Mouse (Mus musculus) kidney, embryonic 16.5 days (tissue): Measurements from ENCODE around the gene Megf6. TPM values are rescaled to one million over a fixed set of nuclear protein-coding genes. Genes with fewer than 3 reads are reported as not detected.

Experiments used
- ATAC-seq: fragments of 200-750 bp; cut with Nextera tagmentation; 2 replicates; pipeline ENCODE4 v1.8.0; 2017; ENCODE audit warnings: moderate TSS enrichment; ENCODE audit not compliant: low FRiP score, low TSS enrichment
- H3K27ac ChIP-seq: fragments of 300-500 bp; sonication (generic); 2 replicates; pipeline ENCODE4 v1.5.1; 2014; ENCODE audit warnings: low read length
- H3K27me3 ChIP-seq: fragments of 300-500 bp; sonication (generic); 2 replicates; pipeline ENCODE4 v1.6.1; 2014; ENCODE audit warnings: low read length, control low read depth, mixed read lengths; ENCODE audit not compliant: insufficient read depth
- H3K36me3 ChIP-seq: fragments of 300-500 bp; sonication (generic); 2 replicates; pipeline ENCODE4 v1.6.1; 2014; ENCODE audit warnings: low read length, control low read depth, mixed read lengths; ENCODE audit not compliant: insufficient read depth
- H3K4me1 ChIP-seq: fragments of 300-500 bp; sonication (generic); 2 replicates; pipeline ENCODE4 v1.6.1; 2014; ENCODE audit warnings: low read length, control low read depth, mixed read lengths; ENCODE audit not compliant: insufficient read depth
- H3K4me2 ChIP-seq: fragments of 300-500 bp; sonication (generic); replicated peaks from 2 replicates; pipeline ENCODE4 v1.6.1; 2014; ENCODE audit warnings: low read depth, low read length
- H3K4me3 ChIP-seq: fragments of 300-500 bp; sonication (generic); 2 replicates; pipeline ENCODE4 v1.5.1; 2014; ENCODE audit warnings: mild to moderate bottlenecking, low read length
- H3K9ac ChIP-seq: fragments of 300-500 bp; sonication (generic); replicated peaks from 2 replicates; pipeline ENCODE4 v1.6.1; 2014; ENCODE audit warnings: low read length
- H3K9me3 ChIP-seq: fragments of 300-500 bp; sonication (generic); 2 replicates; pipeline ENCODE4 v1.6.1; 2016; ENCODE audit warnings: low read length, control low read depth
- WGBS: fragments of 180-500 bp; shearing (Covaris S2); extraction: QIAGEN DNeasy Blood & Tissue Kit; methylation state at CpG from one replicate; pipeline ENCODE4 v1.1.7; 2014; 5-methylcytosine and 5-hydroxymethylcytosine counted together
- polyA plus RNA-seq: library from polyadenylated mRNA; unstranded; fragments of >200 nt; fragmentation: Nextera tagmentation; extraction: Ambion mirVana; gene quantifications from 2 replicates; pipeline ENCODE4 v1.2.1, GENCODE M21; 2015

Gene Megf6
- polyA plus RNA-seq, 1 experiment from 2014 or later: 15.7 TPM

DNA sequence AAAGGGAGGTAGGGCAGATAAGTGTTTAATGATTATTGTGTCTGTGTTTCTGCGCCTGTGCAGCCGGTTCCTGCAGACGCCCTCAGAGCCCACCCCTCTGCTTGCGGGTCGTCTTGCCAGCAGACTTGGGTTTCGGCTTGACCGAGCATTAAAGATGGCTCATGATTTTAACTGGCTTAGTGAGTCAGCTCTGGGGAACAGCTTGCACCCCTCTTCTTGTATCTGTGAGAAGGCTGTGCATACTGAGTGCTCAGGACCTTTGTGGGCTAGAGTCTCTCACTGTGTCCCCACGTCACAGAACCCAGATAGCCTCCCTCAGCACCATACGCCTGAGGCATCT lies 54.4 kb downstream of the Megf6 start:
- Histone ChIP-seq H3K36me3 (no peaks in the 10 kb centered on the region), H3K9ac (no peak overlapping the region), H3K4me2 (no peak overlapping the region), H3K4me3 (no peak overlapping the region), H3K9me3 (no peaks in the 10 kb centered on the region), H3K27ac (no peak overlapping the region), H3K27me3 (no peaks in the 10 kb centered on the region), H3K4me1 (0 out of 2 replicates have a peak, but pooled peaks cover 6% of the 10 kb centered on the region)
- no peak for ATAC-seq
- WGBS: 32% methylated on average over 9 of the region's 9 CpGs

GRCm38 (mm10) chr4:154226678-154227077 lies 56.1 kb downstream of the Megf6 start:
- ATAC-seq: no peak
- H3K4me3 ChIP-seq: no peak overlapping the region
- H3K9me3 ChIP-seq: no peaks in the 10 kb centered on the region
- no peaks in the 10 kb centered on the region for H3K36me3 ChIP-seq
- H3K9ac ChIP-seq: no peak overlapping the region
- no peak overlapping the region for H3K4me2 ChIP-seq
- no peak overlapping the region for H3K27ac ChIP-seq
- 87% methylated on average over 11 of the region's 11 CpGs for WGBS
- H3K4me1 ChIP-seq: peaks cover 13% of the 10 kb centered on the region
- H3K27me3 ChIP-seq: no peaks in the 10 kb centered on the region

DNA sequence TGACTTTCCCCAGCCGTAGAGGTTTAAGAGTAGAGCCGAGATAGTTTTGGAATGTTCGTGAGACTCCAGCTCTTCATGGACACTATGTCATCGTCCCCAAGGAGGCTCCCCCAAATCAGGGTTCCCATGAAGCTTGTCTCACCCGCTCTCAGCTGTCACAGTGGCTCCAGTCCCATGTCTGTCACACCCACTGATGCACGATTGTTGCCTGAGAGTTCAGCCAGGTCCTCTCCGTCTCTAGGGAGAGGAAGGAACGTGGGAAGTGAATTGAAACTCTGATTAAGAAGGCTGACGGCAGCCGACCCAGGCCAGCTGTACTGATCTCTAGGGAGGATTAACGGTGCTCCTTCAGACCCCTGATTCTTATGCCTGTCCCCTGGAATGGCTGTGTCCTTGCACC lies 57.8 kb downstream of the Megf6 start:
- H3K36me3 ChIP-seq: no peaks in the 10 kb centered on the region
- no peak overlapping the region for H3K4me3 ChIP-seq
- H3K4me1 ChIP-seq: peaks cover 20% of the 10 kb centered on the region
- no peak overlapping the region for H3K4me2 ChIP-seq
- no peaks in the 10 kb centered on the region for H3K9me3 ChIP-seq
- H3K9ac ChIP-seq: no peak overlapping the region
- no peaks in the 10 kb centered on the region for H3K27me3 ChIP-seq
- H3K27ac ChIP-seq: no peak overlapping the region
- ATAC-seq: no peak
- WGBS: 66% methylated on average over 11 of the region's 11 CpGs

- Histone ChIP-seq H3K9ac (no peak overlapping the region), H3K9me3 (no peaks in the 10 kb centered on the region), H3K4me1 (peaks cover 25% of the 10 kb centered on the region), H3K36me3 (no peaks in the 10 kb centered on the region), H3K4me3 (no peak overlapping the region), H3K27me3 (no peaks in the 10 kb centered on the region), H3K27ac (no peak overlapping the region), H3K4me2 (no peak overlapping the region)
- 95% methylated on average over 9 of the region's 9 CpGs for WGBS
- no peak for ATAC-seq
These were observed 59.0 kb downstream of the Megf6 start for GRCm38 (mm10) chr4:154229569-154229968.

DNA sequence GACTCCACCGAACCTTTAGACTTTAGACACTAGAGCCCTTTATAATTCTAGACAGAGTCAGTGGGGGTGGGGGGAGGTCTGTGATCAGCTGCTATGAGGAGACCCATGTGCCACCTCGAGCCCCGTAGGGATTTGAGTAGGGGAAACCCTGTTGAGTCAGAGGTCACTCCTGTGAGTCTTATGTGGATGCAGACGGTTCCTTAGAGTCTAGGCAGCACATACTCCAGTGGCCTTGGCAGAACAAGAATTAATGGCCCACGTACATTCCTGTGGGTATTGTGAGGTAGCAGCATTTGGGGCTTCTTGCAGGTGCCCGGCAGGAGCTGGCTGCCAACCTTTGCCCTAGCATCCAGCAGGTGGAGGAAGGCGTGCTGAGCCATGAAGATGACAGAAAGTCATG lies 60.9 kb downstream of the Megf6 start:
- Histone ChIP-seq H3K4me2 (no peak overlapping the region), H3K4me1 (peaks cover 27% of the 10 kb centered on the region), H3K9ac (no peak overlapping the region), H3K36me3 (no peaks in the 10 kb centered on the region), H3K9me3 (no peaks in the 10 kb centered on the region), H3K27ac (no peak overlapping the region), H3K4me3 (no peak overlapping the region), H3K27me3 (no peaks in the 10 kb centered on the region)
- 53% methylated on average over 7 of the region's 7 CpGs for WGBS
- ATAC-seq: no peak

GRCm38 (mm10) chr4:154232295-154232694 lies 61.8 kb downstream of the Megf6 start:
- no peak for ATAC-seq
- WGBS: 55% methylated on average over 4 of the region's 4 CpGs
- H3K27ac ChIP-seq: no peak overlapping the region

DNA sequence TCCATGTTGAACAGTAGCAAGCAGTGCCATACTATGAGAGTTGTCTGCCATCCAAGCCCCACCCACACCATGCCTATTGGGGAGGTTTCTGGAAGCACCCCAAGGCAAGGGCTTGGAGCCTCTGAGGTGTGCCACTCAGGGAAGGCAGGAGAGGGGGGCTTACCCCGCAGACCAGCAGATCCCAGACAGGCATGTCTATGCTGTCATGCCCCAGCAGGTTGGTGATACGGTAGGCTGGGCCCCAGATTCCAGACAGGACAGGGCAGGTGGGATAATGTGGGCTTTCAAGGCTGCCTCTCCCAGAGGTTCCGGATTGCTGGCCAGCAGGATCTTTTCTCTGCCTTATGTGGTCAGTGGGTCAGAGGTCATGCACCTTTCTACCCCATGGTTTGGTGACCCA lies 65.5 kb downstream of the Megf6 start:
- no peaks in the 10 kb centered on the region for H3K36me3 ChIP-seq
- H3K27ac ChIP-seq: peak overlapping the region; percentile 47
- WGBS: 53% methylated on average over 3 of the region's 3 CpGs
- H3K9ac ChIP-seq: no peak overlapping the region
- H3K4me2 ChIP-seq: no peak overlapping the region
- no peaks in the 10 kb centered on the region for H3K27me3 ChIP-seq
- H3K4me1 ChIP-seq: peaks cover 41% of the 10 kb centered on the region
- no peak overlapping the region for H3K4me3 ChIP-seq
- peak; percentile 63; the same call in 1 of the 2 replicates for ATAC-seq
- no peaks in the 10 kb centered on the region for H3K9me3 ChIP-seq

More at GRCm38 (mm10) chr4:154232295-154232694, 61.8 kb downstream of the Megf6 start:
- Histone ChIP-seq H3K9me3 (no peaks in the 10 kb centered on the region), H3K36me3 (no peaks in the 10 kb centered on the region), H3K4me2 (no peak overlapping the region), H3K27me3 (no peaks in the 10 kb centered on the region), H3K4me1 (peaks cover 36% of the 10 kb centered on the region), H3K9ac (no peak overlapping the region), H3K4me3 (no peak overlapping the region)

DNA sequence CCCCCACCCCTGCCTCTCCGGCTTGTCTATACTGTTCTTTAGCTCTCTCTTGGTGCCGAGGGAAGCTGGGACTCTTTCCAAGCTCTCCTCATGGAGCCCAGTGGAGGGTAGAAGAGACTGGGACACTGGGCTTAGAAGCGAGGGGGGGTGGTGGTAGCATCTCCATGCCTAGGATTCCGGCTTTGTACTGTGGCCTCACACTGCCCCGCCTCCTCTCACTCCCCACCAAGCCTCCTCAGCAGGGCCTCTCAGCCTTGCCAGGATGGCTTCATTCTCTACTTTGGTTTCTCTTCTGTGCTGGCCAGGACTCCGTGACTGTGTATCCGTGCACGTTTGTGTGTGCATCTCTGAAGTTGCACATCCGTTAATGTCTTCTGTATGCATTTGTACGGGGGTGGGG lies 66.4 kb downstream of the Megf6 start:
- H3K9me3 ChIP-seq: no peaks in the 10 kb centered on the region
- peak overlapping the region; percentile 48 for H3K4me2 ChIP-seq
- no peaks in the 10 kb centered on the region for H3K27me3 ChIP-seq
- H3K4me3 ChIP-seq: peak overlapping the region; percentile 19
- H3K9ac ChIP-seq: no peak overlapping the region; the same call in 1 of the 2 replicates
- no peaks in the 10 kb centered on the region for H3K36me3 ChIP-seq
- H3K4me1 ChIP-seq: peaks cover 35% of the 10 kb centered on the region
- WGBS: 8% methylated on average over 10 of the region's 10 CpGs
- peak; percentile 74 for ATAC-seq
- peak overlapping the region; percentile 47; the same call in 1 of the 2 replicates for H3K27ac ChIP-seq

DNA sequence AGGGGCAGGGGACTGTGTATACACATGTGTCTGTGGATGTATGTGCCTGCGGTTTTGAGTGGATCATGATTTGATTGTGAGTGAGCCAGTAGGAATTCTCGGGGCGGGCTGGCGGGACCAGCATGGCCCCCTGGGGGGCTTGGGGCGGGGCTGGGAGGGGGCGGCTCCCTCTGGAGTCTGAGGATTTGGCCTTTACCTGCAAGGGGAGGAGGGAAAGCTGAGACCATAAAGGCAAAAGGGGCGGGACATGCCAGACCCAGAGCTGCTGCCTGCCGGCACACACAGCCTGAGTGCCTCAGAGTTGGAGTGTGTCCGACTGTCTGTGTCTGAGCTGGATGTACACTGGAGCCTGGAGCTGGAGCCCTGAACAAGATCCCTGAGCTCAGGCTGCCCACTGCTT lies 66.8 kb downstream of the Megf6 start:
- Histone ChIP-seq H3K27ac (no peak overlapping the region), H3K9me3 (no peaks in the 10 kb centered on the region), H3K27me3 (no peaks in the 10 kb centered on the region), H3K4me1 (peaks cover 31% of the 10 kb centered on the region), H3K4me2 (peak overlapping the region; percentile 48), H3K9ac (no peak overlapping the region), H3K36me3 (no peaks in the 10 kb centered on the region), H3K4me3 (peak overlapping the region; percentile 19)
- ATAC-seq: peak; percentile 79
- 3% methylated on average over 7 of the region's 9 CpGs for WGBS

- no peaks in the 10 kb centered on the region for H3K9me3 ChIP-seq
- H3K27ac ChIP-seq: no peak overlapping the region
- H3K4me2 ChIP-seq: no peak overlapping the region
- peaks cover 24% of the 10 kb centered on the region for H3K4me1 ChIP-seq
- H3K9ac ChIP-seq: no peak overlapping the region
- no peaks in the 10 kb centered on the region for H3K36me3 ChIP-seq
- H3K4me3 ChIP-seq: no peak overlapping the region
- WGBS: 78% methylated on average over 8 of the region's 8 CpGs
- ATAC-seq: no peak
- no peaks in the 10 kb centered on the region for H3K27me3 ChIP-seq
These were observed 68.7 kb downstream of the Megf6 start for GRCm38 (mm10) chr4:154239199-154239598.
